In the genomic region with DNA sequence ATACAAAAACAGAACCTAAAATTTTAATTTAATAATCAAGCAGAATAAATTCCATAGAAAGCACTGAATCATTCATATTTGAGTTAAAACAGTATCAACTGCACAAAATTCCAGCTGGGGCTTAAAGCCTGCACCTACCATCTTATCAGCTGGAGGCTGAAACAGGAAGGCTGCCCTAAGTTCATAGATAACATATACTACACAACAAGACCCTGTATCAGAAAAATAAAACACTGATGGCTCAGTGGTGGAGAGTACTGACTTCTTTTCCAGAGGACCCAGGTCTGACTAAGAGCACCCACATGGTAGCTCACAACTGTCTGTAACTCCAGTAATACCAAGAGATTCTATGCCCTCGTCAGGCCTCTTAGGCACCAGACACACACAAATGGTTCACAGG, we compare ENCODE assay signal across 27 mouse cellular contexts. TPM values are rescaled to one million over a fixed set of nuclear protein-coding genes. Genes with fewer than 3 reads are reported as not detected.
DNase-seq lines count a peak whose midpoint lies in the region; ATAC-seq and TF ChIP-seq lines count a peak whose summit lies in the region.
"Had no signal": no experiment of that assay in that cellular context is flagged by ENCODE, and none has a peak within 500 bp of the region (broad histone marks: within the 10 kb centered on the region; RNA-seq: fewer than 3 reads in every experiment).

No protein-coding gene starts in this region.

- no peak overlapping the region for H3K4me3 ChIP-seq in liver, embryonic 12.5 days
- H3K4me3 ChIP-seq in liver, postnatal 0 days (ENCODE audit: low read depth, low read length): no peak overlapping the region
- no peak overlapping the region for H3K4me3 ChIP-seq in liver, embryonic 14.5 days (ENCODE audit: insufficient read depth in 1 of 2, low read depth in 2 of 2, low read length in 2 of 2)
- H3K4me3 ChIP-seq: embryonic facial prominence, embryonic 13.5 days; embryonic facial prominence, embryonic 15.5 days; erythroblast, embryonic 14.5 days; forebrain, embryonic 10.5 days; forebrain, embryonic 12.5 days had no signal

- no peak overlapping the region for H3K27ac ChIP-seq in liver, embryonic 12.5 days
- no peak overlapping the region for H3K27ac ChIP-seq in liver, postnatal 0 days (ENCODE audit: low read depth)
- no peak overlapping the region for H3K27ac ChIP-seq in liver, embryonic 14.5 days
- H3K27ac ChIP-seq: embryonic facial prominence, embryonic 13.5 days; embryonic facial prominence, embryonic 15.5 days; forebrain, embryonic 10.5 days; forebrain, embryonic 12.5 days had no signal

- ATAC-seq in liver, embryonic 12.5 days: peak; percentile 82
- no peak for ATAC-seq in liver, postnatal 0 days
- peak; percentile 63 for ATAC-seq in liver, embryonic 14.5 days (ENCODE audit: insufficient read depth)
- 0 out of 2 replicates have a peak, but pooled peaks have one; percentile 18 for ATAC-seq in megakaryocyte-erythroid progenitor cell, adult 5-6 weeks (replicated peaks; ENCODE audit: low FRiP score, low TSS enrichment, poor library complexity, severe bottlenecking)
- ATAC-seq: activated CD4-positive, CD25-positive, alpha-beta regulatory T cell, adult 4 months; forebrain, embryonic 14.5 days; forebrain, embryonic 16.5 days; Patski had no signal

- no peak for DNase-seq in liver, postnatal 0 days
- DNase-seq in c-Kit-positive CD71-positive TER-119-positive erythroid progenitor cells, embryonic 14.5 days (ENCODE audit: low spot score): peak; percentile 14
- peak in 1 of 3 experiments; percentile 27 for DNase-seq in liver, embryonic 14.5 days (ENCODE audit: low read depth in 3 of 3, low spot score in 3 of 3)
- no peak for DNase-seq in lung, postnatal 10 days
- no peak for DNase-seq in thymus, postnatal 14 days
- DNase-seq in heart, postnatal 4 days: no peak
- DNase-seq: adrenal gland, adult 8-10 months; adrenal gland, postnatal 14 days; adrenal gland, postnatal 36 days; cerebellum, adult 11 months; cerebellum, adult 18-20 months; cerebellum, adult 8-10 months; cerebellum, adult 9-11 months; cerebellum, postnatal 14 days; cerebellum, postnatal 36 days; embryo, embryonic 11 days had no signal

- no peak for TF ChIP-seq EP300 in liver, postnatal 0 days (IDR thresholded peaks at IDR 0.05; ENCODE audit: low read depth)
- TF ChIP-seq EP300 in liver, embryonic 14.5 days (IDR thresholded peaks at IDR 0.05; ENCODE audit: low read depth): peak; percentile 38

- no peaks in the 10 kb centered on the region for H3K27me3 ChIP-seq in liver, embryonic 12.5 days (replicated peaks)
- no peaks in the 10 kb centered on the region for H3K27me3 ChIP-seq in liver, postnatal 0 days (ENCODE audit: insufficient read depth, low read length)
- no peaks in the 10 kb centered on the region for H3K27me3 ChIP-seq in liver, embryonic 14.5 days (ENCODE audit: control insufficient read depth, insufficient read depth, low read length)
- H3K27me3 ChIP-seq: embryonic facial prominence, embryonic 13.5 days; embryonic facial prominence, embryonic 15.5 days; forebrain, embryonic 12.5 days; Patski had no signal

- no peaks in the 10 kb centered on the region for H3K9me3 ChIP-seq in liver, embryonic 12.5 days (replicated peaks)
- H3K9me3 ChIP-seq in liver, postnatal 0 days (ENCODE audit: low read length): no peaks in the 10 kb centered on the region
- no peaks in the 10 kb centered on the region for H3K9me3 ChIP-seq in liver, embryonic 14.5 days (ENCODE audit: control insufficient read depth, low read length)
- H3K9me3 ChIP-seq: embryonic facial prominence, embryonic 13.5 days; embryonic facial prominence, embryonic 15.5 days; forebrain, embryonic 10.5 days; forebrain, embryonic 12.5 days had no signal

- H3K9ac ChIP-seq in liver, embryonic 12.5 days: no peak overlapping the region
- H3K9ac ChIP-seq in liver, postnatal 0 days (replicated peaks): no peak overlapping the region
- no peak overlapping the region for H3K9ac ChIP-seq in liver, embryonic 14.5 days (replicated peaks)
- H3K9ac ChIP-seq: embryonic facial prominence, embryonic 13.5 days; embryonic facial prominence, embryonic 15.5 days; forebrain, embryonic 12.5 days had no signal

- no peak overlapping the region for H3K4me2 ChIP-seq in liver, embryonic 12.5 days
- H3K4me2 ChIP-seq in liver, postnatal 0 days (ENCODE audit: low read depth, low read length): no peak overlapping the region
- H3K4me2 ChIP-seq in liver, embryonic 14.5 days (ENCODE audit: low read depth): no peak overlapping the region
- H3K4me2 ChIP-seq: embryonic facial prominence, embryonic 13.5 days; embryonic facial prominence, embryonic 15.5 days; forebrain, embryonic 12.5 days had no signal

- TF ChIP-seq CTCF in liver, postnatal 0 days (IDR thresholded peaks at IDR 0.05; ENCODE audit: low read depth): no peak
- TF ChIP-seq CTCF in liver, embryonic 14.5 days (IDR thresholded peaks at IDR 0.05; ENCODE audit: low read depth): no peak

- 84% methylated on average over 1 of the region's 1 CpGs for WGBS in liver, embryonic 12.5 days (ENCODE audit: insufficient replicate concordance)
- 97% methylated on average over 1 of the region's 1 CpGs for WGBS in liver, postnatal 0 days (ENCODE audit: insufficient replicate concordance)
- WGBS in liver, embryonic 14.5 days (ENCODE audit: insufficient replicate concordance): 83% methylated on average over 1 of the region's 1 CpGs

- peaks cover 22% of the 10 kb centered on the region for H3K4me1 ChIP-seq in liver, embryonic 12.5 days
- H3K4me1 ChIP-seq in liver, postnatal 0 days (ENCODE audit: insufficient read depth): peaks cover 2% of the 10 kb centered on the region
- peaks cover 4% of the 10 kb centered on the region in 2 experiments; a peak in 3 of 4 replicates for H3K4me1 ChIP-seq in liver, embryonic 14.5 days (replicated peaks; ENCODE audit: control insufficient read depth in 2 of 2, insufficient read depth in 2 of 2, low read length in 1 of 2)
- H3K4me1 ChIP-seq: embryonic facial prominence, embryonic 15.5 days; forebrain, embryonic 10.5 days; forebrain, embryonic 12.5 days had no signal

- H3K36me3 ChIP-seq in liver, embryonic 12.5 days: peaks cover 66% of the 10 kb centered on the region
- peaks cover 24% of the 10 kb centered on the region for H3K36me3 ChIP-seq in liver, postnatal 0 days (replicated peaks; ENCODE audit: insufficient read depth, low read length)
- no peaks in the 10 kb centered on the region; the same call in none of the 2 replicates for H3K36me3 ChIP-seq in liver, embryonic 14.5 days (replicated peaks; ENCODE audit: control insufficient read depth, insufficient read depth, low read depth)

RNA-seq across cellular contexts. Expression of a gene that starts 55.0 kb away (rescaled TPM):
- polyA plus RNA-seq in liver, embryonic 12.5 days (2016; fragmentation: Nextera tagmentation; extraction: Ambion mirVana): 97.7 and 98.5 TPM in 2 replicates
- polyA plus RNA-seq in liver, postnatal 0 days (2015; fragmentation: Nextera tagmentation; extraction: Ambion mirVana): 66.5 and 67.9 TPM in 2 replicates
- 24.4 and 38.8 TPM in 2 replicates for polyA plus RNA-seq in liver, embryonic 14.5 days (2012; rRNA removed)
- 111 and 116 TPM in 2 replicates for polyA plus RNA-seq in liver, embryonic 14.5 days (2014; fragmentation: Nextera tagmentation; extraction: Ambion mirVana)
- total RNA-seq in megakaryocyte-erythroid progenitor cell, adult 5-6 weeks (2014; fragmentation: Nextera tagmentation): 148 and 172 TPM in 2 replicates
- 197 and 201 TPM in 2 replicates for total RNA-seq in megakaryocyte-erythroid progenitor cell, adult 5-6 weeks (2017)
- 10 to 100 TPM; 74.4 to 78.4 TPM for total RNA-seq in heart, postnatal 4 days (2021)
